Mouse (Mus musculus) ES-Bruce4 (cell line): ENCODE measurements around the gene Enah.

Source experiments
- CTCF ChIP-seq: IDR thresholded peaks from one replicate; pipeline ENCODE4 v1.8.1; 2011; ENCODE audit warnings: low read depth, low read length
- EP300 ChIP-seq: IDR thresholded peaks from 2 replicates; pipeline ENCODE4 v1.6.1; 2011; ENCODE audit warnings: low read depth, low read length; ENCODE audit not compliant: insufficient read depth

- TF ChIP-seq CTCF (no peak), EP300 (no peak)
Measured at GRCm38 (mm10) chr1:181873086-181873920, 146.5 kb downstream of the Enah start.
